Mouse (Mus musculus): Measurements from ENCODE around the gene D930020B18Rik. TPM values are rescaled to one million over a fixed set of nuclear protein-coding genes. Genes with fewer than 3 reads are reported as not detected.

The D930020B18Rik gene
- polyA plus RNA-seq, 1 experiment: not detected

GRCm38 (mm10) chr10:121716862-121717261 is 75.5 kb downstream of the D930020B18Rik start:
- Histone ChIP-seq H3K4me1 (ENCODE audit: control insufficient read depth, insufficient read depth, low read length) (no peaks in the 10 kb centered on the region), H3K4me3 (ENCODE audit: insufficient read depth, low read depth, low read length) (no peak overlapping the region), H3K27ac (ENCODE audit: insufficient read depth, low read depth, low read length) (no peak overlapping the region)
- TF ChIP-seq POLR2A (IDR thresholded peaks at IDR 0.05; ENCODE audit: insufficient read depth, low read depth, low read length) (no peak), CTCF (IDR thresholded peaks at IDR 0.05; ENCODE audit: insufficient read depth, low read depth, low read length) (no peak)

- WGBS: 87% methylated on average over 18 of the region's 18 CpGs
- H3K4me3 ChIP-seq (ENCODE audit: insufficient read depth, low read depth, low read length): no peak overlapping the region
- no peaks in the 10 kb centered on the region for H3K4me1 ChIP-seq (ENCODE audit: control insufficient read depth, insufficient read depth, low read length)
- no peak overlapping the region for H3K27ac ChIP-seq (ENCODE audit: insufficient read depth, low read depth, low read length)
- TF ChIP-seq POLR2A (IDR thresholded peaks at IDR 0.05; ENCODE audit: insufficient read depth, low read depth, low read length) (no peak), CTCF (IDR thresholded peaks at IDR 0.05; ENCODE audit: insufficient read depth, low read depth, low read length) (no peak)
Observed at GRCm38 (mm10) chr10:121718896-121719585, 77.7 kb downstream of the D930020B18Rik start.

GRCm38 (mm10) chr10:121720701-121721100 is 79.3 kb downstream of the D930020B18Rik start:
- no peak overlapping the region for H3K4me3 ChIP-seq (ENCODE audit: insufficient read depth, low read depth, low read length)
- TF ChIP-seq POLR2A (IDR thresholded peaks at IDR 0.05; ENCODE audit: insufficient read depth, low read depth, low read length) (no peak), CTCF (IDR thresholded peaks at IDR 0.05; ENCODE audit: insufficient read depth, low read depth, low read length) (no peak)
- 96% methylated on average over 13 of the region's 13 CpGs for WGBS
- H3K4me1 ChIP-seq (ENCODE audit: control insufficient read depth, insufficient read depth, low read length): no peaks in the 10 kb centered on the region
- no peak overlapping the region for H3K27ac ChIP-seq (ENCODE audit: insufficient read depth, low read depth, low read length)

- Histone ChIP-seq H3K4me1 (ENCODE audit: control insufficient read depth, insufficient read depth, low read length) (no peaks in the 10 kb centered on the region), H3K27ac (ENCODE audit: insufficient read depth, low read depth, low read length) (no peak overlapping the region), H3K4me3 (ENCODE audit: insufficient read depth, low read depth, low read length) (no peak overlapping the region)
- TF ChIP-seq CTCF (IDR thresholded peaks at IDR 0.05; ENCODE audit: insufficient read depth, low read depth, low read length) (no peak), POLR2A (IDR thresholded peaks at IDR 0.05; ENCODE audit: insufficient read depth, low read depth, low read length) (no peak)
- 67% methylated on average over 4 of the region's 4 CpGs for WGBS
Observed at GRCm38 (mm10) chr10:121726505-121726904, 85.1 kb downstream of the D930020B18Rik start.

GRCm38 (mm10) chr10:121727151-121727550 is 85.8 kb downstream of the D930020B18Rik start:
- TF ChIP-seq CTCF (IDR thresholded peaks at IDR 0.05; ENCODE audit: insufficient read depth, low read depth, low read length) (no peak), POLR2A (IDR thresholded peaks at IDR 0.05; ENCODE audit: insufficient read depth, low read depth, low read length) (no peak)
- WGBS: 79% methylated on average over 4 of the region's 4 CpGs
- no peak overlapping the region for H3K27ac ChIP-seq (ENCODE audit: insufficient read depth, low read depth, low read length)
- H3K4me3 ChIP-seq (ENCODE audit: insufficient read depth, low read depth, low read length): no peak overlapping the region
- no peaks in the 10 kb centered on the region for H3K4me1 ChIP-seq (ENCODE audit: control insufficient read depth, insufficient read depth, low read length)

- no peak overlapping the region for H3K27ac ChIP-seq (ENCODE audit: insufficient read depth, low read depth, low read length)
- WGBS: 96% methylated on average over 4 of the region's 4 CpGs
- H3K4me1 ChIP-seq (ENCODE audit: control insufficient read depth, insufficient read depth, low read length): peaks cover 2% of the 10 kb centered on the region; the same call in 1 of the 2 replicates
- TF ChIP-seq CTCF (IDR thresholded peaks at IDR 0.05; ENCODE audit: insufficient read depth, low read depth, low read length) (no peak), POLR2A (IDR thresholded peaks at IDR 0.05; ENCODE audit: insufficient read depth, low read depth, low read length) (no peak)
- H3K4me3 ChIP-seq (ENCODE audit: insufficient read depth, low read depth, low read length): no peak overlapping the region
Observed at GRCm38 (mm10) chr10:121728226-121728625, 86.8 kb downstream of the D930020B18Rik start.

- Histone ChIP-seq H3K27ac (ENCODE audit: insufficient read depth, low read depth, low read length) (no peak overlapping the region), H3K4me3 (ENCODE audit: insufficient read depth, low read depth, low read length) (no peak overlapping the region), H3K4me1 (ENCODE audit: control insufficient read depth, insufficient read depth, low read length) (peaks cover 2% of the 10 kb centered on the region; the same call in 1 of the 2 replicates)
- TF ChIP-seq CTCF (IDR thresholded peaks at IDR 0.05; ENCODE audit: insufficient read depth, low read depth, low read length) (no peak), POLR2A (IDR thresholded peaks at IDR 0.05; ENCODE audit: insufficient read depth, low read depth, low read length) (no peak)
- WGBS: 91% methylated on average over 8 of the region's 8 CpGs
Observed at GRCm38 (mm10) chr10:121731048-121731725, 89.8 kb downstream of the D930020B18Rik start.

- Histone ChIP-seq H3K4me3 (ENCODE audit: insufficient read depth, low read depth, low read length) (no peak overlapping the region), H3K4me1 (ENCODE audit: control insufficient read depth, insufficient read depth, low read length) (peaks cover 2% of the 10 kb centered on the region; the same call in 1 of the 2 replicates), H3K27ac (ENCODE audit: insufficient read depth, low read depth, low read length) (no peak overlapping the region)
- 69% methylated on average over 9 of the region's 9 CpGs for WGBS
- TF ChIP-seq POLR2A (IDR thresholded peaks at IDR 0.05; ENCODE audit: insufficient read depth, low read depth, low read length) (no peak), CTCF (IDR thresholded peaks at IDR 0.05; ENCODE audit: insufficient read depth, low read depth, low read length) (no peak)
Observed at GRCm38 (mm10) chr10:121732542-121732941, 91.2 kb downstream of the D930020B18Rik start.

GRCm38 (mm10) chr10:121737256-121737655 is 95.9 kb downstream of the D930020B18Rik start:
- 82% methylated on average over 3 of the region's 3 CpGs for WGBS
- Histone ChIP-seq H3K4me3 (ENCODE audit: insufficient read depth, low read depth, low read length) (no peak overlapping the region), H3K27ac (ENCODE audit: insufficient read depth, low read depth, low read length) (no peak overlapping the region), H3K4me1 (ENCODE audit: control insufficient read depth, insufficient read depth, low read length) (peaks cover 2% of the 10 kb centered on the region; the same call in 1 of the 2 replicates)
- TF ChIP-seq POLR2A (IDR thresholded peaks at IDR 0.05; ENCODE audit: insufficient read depth, low read depth, low read length) (no peak), CTCF (IDR thresholded peaks at IDR 0.05; ENCODE audit: insufficient read depth, low read depth, low read length) (no peak)
